Mouse (Mus musculus): Measurements from ENCODE around the gene A630073D07Rik. TPM values are rescaled to one million over a fixed set of nuclear protein-coding genes. Genes with fewer than 3 reads are reported as not detected.
"Not testable (repeated sequence)": the region's sequence is repeated elsewhere in the genome, so short reads cannot be mapped to it uniquely, and the experiment has no call there.

Gene A630073D07Rik
- polyA plus RNA-seq (2012; rRNA removed) = 0.36 TPM in 1 of 2 replicates, not detected in the other

DNA sequence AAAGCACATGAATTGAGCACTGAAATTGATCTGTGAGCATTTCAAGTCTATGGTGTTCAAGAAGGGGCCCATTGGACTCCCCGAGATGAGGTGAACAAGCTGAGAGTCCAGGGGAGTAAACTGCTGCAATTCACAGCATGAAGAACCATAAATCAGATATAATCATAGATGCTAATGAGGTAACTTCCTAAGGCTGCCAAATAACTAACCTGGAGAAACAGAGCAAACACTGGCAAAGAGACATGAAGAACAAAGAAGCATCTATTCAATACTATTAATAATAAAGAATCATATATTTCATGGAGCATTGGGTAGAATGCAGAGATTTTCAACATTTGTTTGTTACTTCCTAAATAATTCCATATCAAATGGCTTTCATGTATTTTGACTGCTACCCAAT is at the start of gene A630073D07Rik:
A630073D07Rik (minus strand) TSS at position 101 of the 400 bp plus-strand sequence.
- DNase-seq = no peak
- no peaks in the 10 kb centered on the region for H3K4me1 ChIP-seq (replicated peaks; ENCODE audit: control insufficient read depth, insufficient read depth, low read length)
- H3K27ac ChIP-seq (ENCODE audit: control insufficient read depth, insufficient read depth, low read length) = no peak within 1 kb of the TSS
- H3K27me3 ChIP-seq (ENCODE audit: control insufficient read depth, insufficient read depth, low read length) = no peaks in the 10 kb centered on the region
- H3K4me3 ChIP-seq (ENCODE audit: control insufficient read depth, insufficient read depth, low read length) = no peak within 1 kb of the TSS
- TF ChIP-seq CTCF (IDR thresholded peaks at IDR 0.05; ENCODE audit: borderline replicate concordance, control insufficient read depth, extremely low read depth, insufficient read depth, low read length, poor library complexity) (no peak), POLR2A (IDR thresholded peaks at IDR 0.05; ENCODE audit: control insufficient read depth, extremely low read depth, insufficient read depth, low read length, poor library complexity) (no peak)
- 85% methylated on average over 1 of the region's 1 CpGs for WGBS
- no peaks in the 10 kb centered on the region for H3K36me3 ChIP-seq (ENCODE audit: control insufficient read depth, insufficient read depth, low read length)

DNA sequence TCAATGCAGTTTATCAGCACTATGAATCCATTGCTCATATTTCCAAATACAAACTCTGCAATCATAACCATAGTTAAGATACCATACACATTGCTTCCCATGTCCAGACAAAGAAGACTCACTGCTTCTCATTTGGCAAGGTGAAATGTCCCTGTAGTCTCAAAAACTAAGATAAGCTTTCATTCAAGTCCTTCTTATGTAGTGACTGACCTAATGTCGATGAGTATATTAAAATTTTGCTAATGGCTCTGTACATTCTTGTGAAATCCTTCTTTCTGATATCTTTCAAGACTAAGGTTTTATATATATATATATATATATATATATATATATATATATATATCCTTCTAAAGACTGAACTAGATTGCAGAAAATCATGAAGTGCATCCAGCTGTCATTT is 49.6 kb upstream of the A630073D07Rik start, which contains the start of gene Tas2r121:
Tas2r121 (minus strand) TSS at position 101 of the 400 bp plus-strand sequence.
- Histone ChIP-seq H3K27me3 (ENCODE audit: control insufficient read depth, insufficient read depth, low read length) (no peaks in the 10 kb centered on the region), H3K27ac (ENCODE audit: control insufficient read depth, insufficient read depth, low read length) (no peak within 1 kb of the TSS), H3K36me3 (ENCODE audit: control insufficient read depth, insufficient read depth, low read length) (no peaks in the 10 kb centered on the region), H3K4me1 (replicated peaks; ENCODE audit: control insufficient read depth, insufficient read depth, low read length) (no peaks in the 10 kb centered on the region), H3K4me3 (ENCODE audit: control insufficient read depth, insufficient read depth, low read length) (no peak within 1 kb of the TSS)
- 84% methylated on average over 1 of the region's 1 CpGs for WGBS
- no peak for DNase-seq
- TF ChIP-seq CTCF (IDR thresholded peaks at IDR 0.05; ENCODE audit: borderline replicate concordance, control insufficient read depth, extremely low read depth, insufficient read depth, low read length, poor library complexity) (no peak), POLR2A (IDR thresholded peaks at IDR 0.05; ENCODE audit: control insufficient read depth, extremely low read depth, insufficient read depth, low read length, poor library complexity) (no peak)

DNA sequence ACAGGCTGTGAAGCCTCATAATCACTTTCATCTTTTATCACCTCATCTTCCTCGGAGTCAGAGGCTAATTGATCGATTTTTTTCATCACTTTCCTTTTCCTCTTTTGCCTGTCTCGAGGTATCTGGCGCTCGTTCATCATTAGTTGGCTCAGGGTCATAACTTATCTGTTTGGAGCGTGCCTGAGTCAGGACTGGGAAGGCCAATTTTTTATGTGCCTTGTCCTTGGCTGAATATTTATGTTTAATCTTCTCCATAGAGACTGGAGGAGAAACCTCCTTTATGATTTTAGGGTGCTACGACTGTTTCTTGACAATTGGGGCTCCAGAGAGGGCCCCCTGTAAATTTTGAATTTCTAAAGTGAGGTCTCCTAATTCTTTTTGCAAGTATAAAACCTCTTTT is 40.3 kb upstream of the A630073D07Rik start:
- not testable (repeated sequence) for H3K27me3 ChIP-seq (ENCODE audit: control insufficient read depth, insufficient read depth, low read length); H3K4me1 ChIP-seq (replicated peaks; ENCODE audit: control insufficient read depth, insufficient read depth, low read length); DNase-seq; H3K4me3 ChIP-seq (ENCODE audit: control insufficient read depth, insufficient read depth, low read length); H3K27ac ChIP-seq (ENCODE audit: control insufficient read depth, insufficient read depth, low read length); H3K36me3 ChIP-seq (ENCODE audit: control insufficient read depth, insufficient read depth, low read length)
- 86% methylated on average over 7 of the region's 7 CpGs for WGBS

DNA sequence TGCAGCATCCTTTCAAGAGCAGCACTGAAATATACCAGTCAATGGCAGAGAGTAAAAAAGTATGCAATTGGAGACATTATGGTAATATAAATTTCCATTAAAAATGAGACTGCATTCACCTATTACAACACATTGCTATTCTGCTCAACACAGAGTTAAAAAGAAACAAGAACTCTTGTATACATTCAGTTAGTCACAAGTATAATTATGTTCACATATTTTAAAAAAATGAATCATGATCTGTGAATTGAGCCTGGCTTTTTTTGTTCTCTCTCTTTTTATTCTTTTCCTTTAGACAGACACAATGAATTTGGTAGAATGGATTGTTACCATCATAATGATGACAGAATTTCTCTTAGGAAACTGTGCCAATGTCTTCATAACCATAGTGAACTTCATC is 5.3 kb upstream of the A630073D07Rik start, which contains the start of gene Tas2r120:
Tas2r120 (plus strand) TSS at position 301 of the 400 bp plus-strand sequence.
- no peaks in the 10 kb centered on the region for H3K4me1 ChIP-seq (replicated peaks; ENCODE audit: control insufficient read depth, insufficient read depth, low read length)
- TF ChIP-seq CTCF (IDR thresholded peaks at IDR 0.05; ENCODE audit: borderline replicate concordance, control insufficient read depth, extremely low read depth, insufficient read depth, low read length, poor library complexity) (no peak), POLR2A (IDR thresholded peaks at IDR 0.05; ENCODE audit: control insufficient read depth, extremely low read depth, insufficient read depth, low read length, poor library complexity) (no peak)
- H3K27me3 ChIP-seq (ENCODE audit: control insufficient read depth, insufficient read depth, low read length) = no peaks in the 10 kb centered on the region
- no peak within 1 kb of the TSS for H3K27ac ChIP-seq (ENCODE audit: control insufficient read depth, insufficient read depth, low read length)
- DNase-seq = no peak
- H3K36me3 ChIP-seq (ENCODE audit: control insufficient read depth, insufficient read depth, low read length) = no peaks in the 10 kb centered on the region
- no peak within 1 kb of the TSS for H3K4me3 ChIP-seq (ENCODE audit: control insufficient read depth, insufficient read depth, low read length)

DNA sequence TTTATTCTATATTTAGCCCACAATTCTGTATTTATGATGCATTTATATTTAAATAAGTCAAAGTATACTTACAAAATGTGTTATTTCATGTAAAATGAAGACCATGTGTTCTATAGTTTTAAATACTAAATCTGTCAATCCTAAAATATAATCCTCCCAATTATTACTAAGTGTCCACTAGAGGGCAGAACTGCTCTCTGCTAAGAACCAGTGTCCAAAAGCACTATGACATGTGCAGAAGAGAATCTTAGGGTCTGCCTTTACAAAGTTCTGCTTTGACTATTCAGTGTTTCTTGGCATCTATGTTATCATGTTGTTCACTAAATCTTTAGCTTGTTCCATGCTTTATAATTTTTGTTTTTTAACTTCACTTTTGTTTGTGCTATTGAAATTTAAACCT is 1.9 kb downstream of the A630073D07Rik start:
- Histone ChIP-seq H3K27me3 (ENCODE audit: control insufficient read depth, insufficient read depth, low read length) (no peaks in the 10 kb centered on the region), H3K27ac (ENCODE audit: control insufficient read depth, insufficient read depth, low read length) (no peak overlapping the region), H3K4me3 (ENCODE audit: control insufficient read depth, insufficient read depth, low read length) (no peak overlapping the region), H3K4me1 (replicated peaks; ENCODE audit: control insufficient read depth, insufficient read depth, low read length) (no peaks in the 10 kb centered on the region), H3K36me3 (ENCODE audit: control insufficient read depth, insufficient read depth, low read length) (no peaks in the 10 kb centered on the region)
- DNase-seq = no peak
- TF ChIP-seq POLR2A (IDR thresholded peaks at IDR 0.05; ENCODE audit: control insufficient read depth, extremely low read depth, insufficient read depth, low read length, poor library complexity) = no peak
- no peak for TF ChIP-seq CTCF (IDR thresholded peaks at IDR 0.05; ENCODE audit: borderline replicate concordance, control insufficient read depth, extremely low read depth, insufficient read depth, low read length, poor library complexity)

DNA sequence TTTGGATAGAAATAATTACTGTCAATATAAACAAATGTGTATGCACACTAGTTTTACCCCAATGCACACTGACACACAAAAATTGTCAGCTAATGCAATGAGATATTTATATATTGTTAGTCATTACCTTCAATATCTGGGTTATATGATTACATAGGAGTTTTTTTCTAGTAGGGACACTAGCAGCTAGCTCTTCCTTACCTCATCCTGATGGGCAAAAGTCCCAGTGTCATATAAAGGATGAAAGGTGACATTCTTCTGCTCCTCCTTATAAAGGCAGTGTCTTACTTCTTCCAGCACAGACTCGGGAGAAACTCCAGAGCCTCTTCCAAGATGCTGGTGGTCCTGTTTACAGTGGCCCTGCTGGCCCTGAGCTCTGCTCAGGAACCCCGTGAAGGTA is 55.7 kb downstream of the A630073D07Rik start, which contains the start of gene Prp2:
Prp2 (plus strand) TSS at position 301 of the 400 bp plus-strand sequence.
- H3K4me3 ChIP-seq (ENCODE audit: control insufficient read depth, insufficient read depth, low read length); DNase-seq; H3K36me3 ChIP-seq (ENCODE audit: control insufficient read depth, insufficient read depth, low read length); H3K27me3 ChIP-seq (ENCODE audit: control insufficient read depth, insufficient read depth, low read length); H3K4me1 ChIP-seq (replicated peaks; ENCODE audit: control insufficient read depth, insufficient read depth, low read length); H3K27ac ChIP-seq (ENCODE audit: control insufficient read depth, insufficient read depth, low read length): not testable (repeated sequence)
- 75% methylated on average over 2 of the region's 2 CpGs for WGBS

Other genes with a start within 250 kb of the A630073D07Rik start
- gene Prh1, start 81.7 kb downstream of the A630073D07Rik start, polyA plus RNA-seq (2012; rRNA removed) = 0.15 TPM in 1 of 2 replicates, not detected in the other
- gene Prp2, start 55.6 kb downstream of the A630073D07Rik start, polyA plus RNA-seq (2012; rRNA removed) = not detected in 2 replicates
- gene Tas2r120, start 5.4 kb upstream of the A630073D07Rik start, polyA plus RNA-seq (2012; rRNA removed) = not detected in 2 replicates
- not detected in 2 replicates for gene Tas2r121, start 49.5 kb upstream of the A630073D07Rik start, polyA plus RNA-seq (2012; rRNA removed)
- gene Tas2r122, start 60.4 kb upstream of the A630073D07Rik start, polyA plus RNA-seq (2012; rRNA removed) = not detected in 2 replicates
- not detected in 2 replicates for gene Tas2r115, start 86.5 kb upstream of the A630073D07Rik start, polyA plus RNA-seq (2012; rRNA removed)
- gene Tas2r124, start 103.2 kb upstream of the A630073D07Rik start, polyA plus RNA-seq (2012; rRNA removed) = not detected in 2 replicates
- not detected in 2 replicates for gene Tas2r102, start 110.6 kb upstream of the A630073D07Rik start, polyA plus RNA-seq (2012; rRNA removed)
- not detected in 2 replicates for gene Tas2r136, start 126.6 kb upstream of the A630073D07Rik start, polyA plus RNA-seq (2012; rRNA removed)
- gene Tas2r117, start 151.3 kb upstream of the A630073D07Rik start, polyA plus RNA-seq (2012; rRNA removed) = 0.11 TPM in 1 of 2 replicates, not detected in the other
- gene Tas2r123, start 195.6 kb upstream of the A630073D07Rik start, polyA plus RNA-seq (2012; rRNA removed) = not detected in 2 replicates
- not detected in 2 replicates for gene Tas2r116, start 203.9 kb upstream of the A630073D07Rik start, polyA plus RNA-seq (2012; rRNA removed)
- gene Tas2r110, start 216.5 kb upstream of the A630073D07Rik start, polyA plus RNA-seq (2012; rRNA removed) = not detected in 2 replicates
- not detected in 2 replicates for gene Tas2r113, start 241.5 kb upstream of the A630073D07Rik start, polyA plus RNA-seq (2012; rRNA removed)

Data from thymus, adult 2 months (tissue).